ENCODE assay signal across 8 mouse cellular contexts in genomic region chr5:38516267-38516666, GRCm38 (mm10). TPM values are rescaled to one million over a fixed set of nuclear protein-coding genes. Genes with fewer than 3 reads are reported as not detected.
A peak's percentile ranks its signal among the peaks of the same experiment; 100 is the strongest.
DNase-seq lines count a peak whose midpoint lies in the region; ATAC-seq and TF ChIP-seq lines count a peak whose summit lies in the region.

No protein-coding gene starts in this region.

- WGBS in midbrain, postnatal 0 days, result 46% methylated on average over 6 of the region's 6 CpGs
- 56% methylated on average over 6 of the region's 6 CpGs for WGBS in midbrain, embryonic 13.5 days
- 53% methylated on average over 6 of the region's 6 CpGs for WGBS in forebrain, embryonic 16.5 days

- DNase-seq in adrenal gland, postnatal 14 days, result peak; percentile 42
- no peak for DNase-seq in adrenal gland, postnatal 4 days (ENCODE audit: low spot score in 2 of 2)
- DNase-seq in midbrain, postnatal 0 days (ENCODE audit: low spot score), result peak; percentile 74
- DNase-seq in embryo, embryonic 11 days, result peak; percentile 65
- peak; percentile 49 to 59 for DNase-seq in layer of hippocampus, postnatal 10 days (ENCODE audit: low spot score in 2 of 2)

- no peak overlapping the region for H3K4me2 ChIP-seq in midbrain, postnatal 0 days (ENCODE audit: low read depth, low read length, poor library complexity, severe bottlenecking)
- no peak overlapping the region for H3K4me2 ChIP-seq in midbrain, embryonic 13.5 days (replicated peaks)
- no peak overlapping the region for H3K4me2 ChIP-seq in forebrain, embryonic 16.5 days (ENCODE audit: low read length)

- H3K27me3 ChIP-seq in midbrain, postnatal 0 days (ENCODE audit: insufficient read depth, low read length), result no peaks in the 10 kb centered on the region
- no peaks in the 10 kb centered on the region for H3K27me3 ChIP-seq in midbrain, embryonic 13.5 days
- no peaks in the 10 kb centered on the region for H3K27me3 ChIP-seq in forebrain, embryonic 16.5 days (replicated peaks; ENCODE audit: control insufficient read depth, insufficient read depth, low read length)

- TF ChIP-seq CTCF in midbrain, postnatal 0 days (IDR thresholded peaks at IDR 0.05), result peak; percentile 65

- no peaks in the 10 kb centered on the region for H3K36me3 ChIP-seq in midbrain, postnatal 0 days (ENCODE audit: insufficient read depth, low read length)
- H3K36me3 ChIP-seq in midbrain, embryonic 13.5 days, result no peaks in the 10 kb centered on the region
- H3K36me3 ChIP-seq in forebrain, embryonic 16.5 days (ENCODE audit: control insufficient read depth, insufficient read depth), result no peaks in the 10 kb centered on the region

- no peak overlapping the region for H3K9ac ChIP-seq in midbrain, postnatal 0 days (replicated peaks; ENCODE audit: low read length, poor library complexity, severe bottlenecking)
- no peak overlapping the region for H3K9ac ChIP-seq in midbrain, embryonic 13.5 days (replicated peaks)
- H3K9ac ChIP-seq in forebrain, embryonic 16.5 days (replicated peaks; ENCODE audit: low read depth, low read length), result no peak overlapping the region

- no peak overlapping the region for H3K4me3 ChIP-seq in midbrain, postnatal 0 days (ENCODE audit: low read depth, low read length)
- no peak overlapping the region for H3K4me3 ChIP-seq in midbrain, embryonic 13.5 days (replicated peaks)
- H3K4me3 ChIP-seq in forebrain, embryonic 16.5 days (replicated peaks; ENCODE audit: low read length), result no peak overlapping the region

- no peak for ATAC-seq in midbrain, postnatal 0 days (ENCODE audit: low FRiP score)
- ATAC-seq in midbrain, embryonic 13.5 days, result no peak
- ATAC-seq in megakaryocyte-erythroid progenitor cell, adult 5-6 weeks (replicated peaks; ENCODE audit: low FRiP score, low TSS enrichment, poor library complexity, severe bottlenecking), result peak; percentile 77
- ATAC-seq in forebrain, embryonic 16.5 days, result no peak

- H3K4me1 ChIP-seq in midbrain, postnatal 0 days (ENCODE audit: insufficient read depth, low read length), result no peaks in the 10 kb centered on the region
- peaks cover 7% of the 10 kb centered on the region; the same call in 1 of the 2 replicates for H3K4me1 ChIP-seq in midbrain, embryonic 13.5 days (replicated peaks)
- no peaks in the 10 kb centered on the region for H3K4me1 ChIP-seq in forebrain, embryonic 16.5 days (replicated peaks; ENCODE audit: control insufficient read depth, insufficient read depth, low read length)

- no peak overlapping the region for H3K27ac ChIP-seq in midbrain, postnatal 0 days (ENCODE audit: low read depth, low read length)
- H3K27ac ChIP-seq in midbrain, embryonic 13.5 days, result no peak overlapping the region
- H3K27ac ChIP-seq in forebrain, embryonic 16.5 days (ENCODE audit: low read length), result no peak overlapping the region

- H3K9me3 ChIP-seq in midbrain, postnatal 0 days (ENCODE audit: low read length), result no peaks in the 10 kb centered on the region
- H3K9me3 ChIP-seq in midbrain, embryonic 13.5 days, result no peaks in the 10 kb centered on the region
- H3K9me3 ChIP-seq in forebrain, embryonic 16.5 days (ENCODE audit: control insufficient read depth, low read length), result no peaks in the 10 kb centered on the region

RNA-seq across cellular contexts. Expression of gene Slc2a9, which starts 13.3 kb away (rescaled TPM):
- total RNA-seq in adrenal gland, postnatal 14 days (2021), result 2.7 and 5.9 TPM in 2 replicates
- 1 to 10 TPM; 7.4 to 8.1 TPM for total RNA-seq in adrenal gland, postnatal 4 days (2021)
- 1.3 and 3.4 TPM in 2 replicates for total RNA-seq in midbrain, postnatal 0 days (2014; rRNA removed)
- polyA plus RNA-seq in midbrain, postnatal 0 days (2015; fragmentation: Nextera tagmentation; extraction: Ambion mirVana), result 0.44 and 0.93 TPM in 2 replicates
- 0.11 and 0.43 TPM in 2 replicates for polyA plus RNA-seq in midbrain, embryonic 13.5 days (2015; fragmentation: Nextera tagmentation; extraction: Ambion mirVana)
- 1 to 10 TPM; 3.1 to 3.3 TPM for total RNA-seq in layer of hippocampus, postnatal 10 days (2021)
- total RNA-seq in megakaryocyte-erythroid progenitor cell, adult 5-6 weeks (2014; fragmentation: Nextera tagmentation), result 1.5 and 4.6 TPM in 2 replicates
- 1.8 and 4.4 TPM in 2 replicates for total RNA-seq in megakaryocyte-erythroid progenitor cell, adult 5-6 weeks (2017)
- 0.35 and 0.53 TPM in 2 replicates for polyA plus RNA-seq in forebrain, embryonic 16.5 days (2015; fragmentation: Nextera tagmentation; extraction: Ambion mirVana)

RNA-seq across cellular contexts. Expression of gene Wdr1, which starts 46.8 kb away (rescaled TPM):
- 122 and 146 TPM in 2 replicates for total RNA-seq in adrenal gland, postnatal 14 days (2021)
- total RNA-seq in adrenal gland, postnatal 4 days (2021), result 100 to 1,000 TPM; 128 to 133 TPM
- 253 and 266 TPM in 2 replicates for total RNA-seq in midbrain, postnatal 0 days (2014; rRNA removed)
- polyA plus RNA-seq in midbrain, postnatal 0 days (2015; fragmentation: Nextera tagmentation; extraction: Ambion mirVana), result 203 and 207 TPM in 2 replicates
- 143 and 150 TPM in 2 replicates for polyA plus RNA-seq in midbrain, embryonic 13.5 days (2015; fragmentation: Nextera tagmentation; extraction: Ambion mirVana)
- total RNA-seq in layer of hippocampus, postnatal 10 days (2021), result 100 to 1,000 TPM; 245 to 249 TPM
- 75.8 and 77.7 TPM in 2 replicates for total RNA-seq in megakaryocyte-erythroid progenitor cell, adult 5-6 weeks (2014; fragmentation: Nextera tagmentation)
- total RNA-seq in megakaryocyte-erythroid progenitor cell, adult 5-6 weeks (2017), result 107 and 112 TPM in 2 replicates
- polyA plus RNA-seq in forebrain, embryonic 16.5 days (2015; fragmentation: Nextera tagmentation; extraction: Ambion mirVana), result 190 and 193 TPM in 2 replicates

Comparison
In these comparisons a context has a peak if more than half of its experiments do, and no peak if none do; other contexts are left out.
1. DNase-seq: peak in adrenal gland, postnatal 14 days (single experiment), midbrain, postnatal 0 days (single experiment), embryo, embryonic 11 days (single experiment) and layer of hippocampus, postnatal 10 days (2 of 2); none in adrenal gland, postnatal 4 days (0 of 2).